Mouse (Mus musculus) adrenal gland, adult 2 months (tissue): Measurements from ENCODE around the gene Fam172a. TPM values are rescaled to one million over a fixed set of nuclear protein-coding genes. Genes with fewer than 3 reads are reported as not detected.

ENCODE experiments used
- DNase-seq: peaks from one replicate; pipeline ENCODE4 v3.0.0; 2021
- polyA plus RNA-seq: library from polyadenylated mRNA; depleted of rRNA; stranded (reverse); fragments of >200 nt; gene quantifications from 2 replicates; pipeline ENCODE4 v1.2.3, GENCODE M21; 2012
- total RNA-seq, 2 experiments: library from RNA; stranded (reverse); gene quantifications; 2 replicates each; pipeline ENCODE4 v1.2.3; 2021

Gene Fam172a
- total and polyA plus RNA-seq, 3 experiments: 20.4 to 22.2 (median 20.7) TPM

DNA sequence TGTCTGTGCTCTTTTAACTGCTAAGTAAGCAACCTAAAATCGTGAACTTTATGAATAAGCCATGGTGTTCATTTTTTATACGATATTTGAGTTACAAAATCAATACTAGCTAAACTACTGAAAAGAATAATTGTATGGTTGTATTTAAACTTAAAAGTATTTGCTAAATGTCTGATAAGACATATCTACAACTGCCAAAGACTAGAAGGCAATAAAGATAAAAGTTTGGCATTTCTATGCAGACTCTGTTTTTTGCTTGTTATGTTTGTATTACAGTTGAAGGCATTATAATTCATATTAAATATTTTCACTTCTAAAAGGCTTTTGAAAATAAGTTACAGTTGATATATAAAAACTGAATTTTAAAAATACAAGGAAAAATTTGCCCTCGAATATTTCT, 274.4 kb downstream of the Fam172a start:
- DNase-seq: no peak

DNA sequence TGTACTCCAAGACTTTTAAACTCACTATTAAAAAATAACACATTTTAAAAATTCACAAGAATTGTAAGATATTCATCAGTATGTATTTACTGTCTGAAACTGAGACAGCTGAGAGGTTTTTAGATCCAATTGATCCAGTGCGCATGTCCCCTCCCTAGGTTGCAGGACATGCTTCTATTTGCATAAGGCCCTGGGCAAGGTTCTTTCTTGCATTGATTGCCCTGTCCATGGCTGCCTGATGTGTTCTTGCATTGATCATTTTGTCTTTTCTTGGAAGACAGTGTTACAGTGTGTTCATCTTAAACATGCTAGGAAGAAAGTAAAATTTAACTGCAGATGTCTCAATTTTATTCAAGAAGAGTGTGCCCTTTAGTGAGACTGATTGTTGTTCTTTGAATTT, 275.3 kb downstream of the Fam172a start:
- no peak for DNase-seq

DNA sequence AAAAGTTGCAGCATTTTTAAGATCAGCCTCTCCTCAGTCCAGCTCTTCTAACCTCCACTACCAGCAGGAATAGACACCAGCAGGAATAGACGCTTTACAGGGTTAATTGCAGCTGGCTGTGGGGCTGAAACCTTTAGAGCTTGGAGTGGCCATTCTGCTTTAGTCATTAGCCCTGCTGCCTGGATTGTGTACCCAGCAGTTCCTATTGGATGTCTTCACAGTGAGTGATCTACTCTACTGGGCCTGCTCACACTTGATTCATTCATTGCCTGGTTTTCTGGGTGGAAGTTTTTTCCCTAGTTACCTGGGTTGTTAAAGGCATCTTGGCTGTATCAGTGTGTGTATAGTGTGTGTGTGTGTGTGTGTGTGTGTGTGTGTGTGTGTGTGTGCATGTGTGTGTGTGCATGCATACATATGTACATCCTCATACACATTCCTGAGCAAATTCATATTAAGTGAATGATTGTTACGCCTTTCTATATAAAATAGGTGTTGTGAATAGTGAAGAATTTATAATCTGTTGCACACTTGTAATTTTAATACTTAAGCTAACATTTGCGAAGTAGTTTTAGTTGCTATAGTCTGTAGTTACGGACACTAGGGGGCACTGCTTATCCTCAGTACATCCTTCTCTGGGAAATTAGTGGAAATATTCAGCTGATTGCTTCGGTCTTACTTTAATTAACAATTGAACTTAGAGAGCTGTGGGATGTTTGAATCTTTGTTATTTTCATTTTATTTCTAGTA, 280.4 kb downstream of the Fam172a start:
- DNase-seq: peak; percentile 33

DNA sequence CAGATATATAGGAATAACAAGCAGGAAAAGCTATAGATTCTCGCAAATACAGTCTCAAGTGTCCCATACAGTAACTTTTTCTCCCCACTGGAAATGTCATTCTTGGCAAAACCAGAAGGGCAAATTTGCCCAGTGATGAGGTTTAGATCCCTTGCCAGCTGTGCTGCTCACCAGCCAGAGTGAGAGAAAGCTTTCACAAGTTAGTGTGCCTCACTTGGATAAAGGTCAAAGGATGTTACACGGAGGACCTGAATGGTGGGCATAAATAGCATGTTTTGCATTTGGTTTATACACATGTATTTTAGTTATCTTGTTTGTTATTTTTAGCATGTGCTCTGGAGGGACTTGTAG, 281.0 kb downstream of the Fam172a start:
- peak; percentile 9 for DNase-seq

DNA sequence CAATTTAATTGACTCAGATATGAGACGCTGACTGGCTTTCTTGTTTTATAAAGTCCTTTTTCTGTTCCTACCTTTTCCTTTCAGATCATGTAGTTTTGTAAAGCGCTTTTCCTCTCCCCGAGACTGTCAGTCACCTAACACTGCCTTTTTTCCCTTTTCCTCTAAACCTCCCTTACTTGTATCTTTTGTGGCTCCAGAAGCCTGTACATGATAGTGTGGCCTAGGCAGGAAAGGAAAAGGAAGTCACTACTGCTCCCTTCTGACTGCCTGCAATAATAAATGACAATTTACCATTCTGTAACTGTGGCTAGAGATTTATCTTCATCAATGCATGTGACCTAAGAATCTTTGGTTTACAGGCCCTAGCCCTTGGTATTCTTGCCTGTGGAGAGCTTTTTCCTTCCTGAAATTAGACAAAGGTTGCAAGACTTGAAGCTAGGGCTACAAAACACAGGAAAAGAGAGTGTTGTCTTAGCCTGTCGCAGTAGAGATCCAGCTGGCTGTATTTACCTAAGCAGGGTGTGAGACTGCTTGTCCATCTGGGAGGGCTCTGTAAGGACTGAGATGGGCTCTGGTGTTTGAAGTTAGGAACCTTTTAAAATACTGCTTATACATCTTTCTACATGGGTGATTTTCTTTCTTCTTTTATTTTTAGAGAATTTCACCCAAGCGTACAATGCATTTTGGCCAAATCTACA, 289.5 kb downstream of the Fam172a start:
- DNase-seq: no peak

DNA sequence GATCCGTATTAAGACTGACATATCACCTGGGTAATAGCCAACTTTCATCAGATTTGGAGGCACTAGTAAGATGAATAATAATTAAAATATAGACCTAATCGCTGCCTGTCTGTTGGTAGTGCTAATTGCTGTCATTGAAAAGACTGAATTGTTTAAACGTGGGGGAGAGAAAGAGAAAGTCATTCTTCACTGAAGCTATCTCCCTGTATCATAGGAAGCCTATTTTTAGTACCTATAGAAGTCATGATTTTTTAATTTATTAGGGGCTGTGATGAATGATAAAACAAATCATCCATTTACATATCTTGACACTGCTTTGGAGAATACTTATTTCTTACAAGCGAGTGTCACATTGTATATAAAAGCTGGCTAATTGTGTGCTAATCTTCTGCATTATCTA, 302.8 kb downstream of the Fam172a start:
- no peak for DNase-seq

DNA sequence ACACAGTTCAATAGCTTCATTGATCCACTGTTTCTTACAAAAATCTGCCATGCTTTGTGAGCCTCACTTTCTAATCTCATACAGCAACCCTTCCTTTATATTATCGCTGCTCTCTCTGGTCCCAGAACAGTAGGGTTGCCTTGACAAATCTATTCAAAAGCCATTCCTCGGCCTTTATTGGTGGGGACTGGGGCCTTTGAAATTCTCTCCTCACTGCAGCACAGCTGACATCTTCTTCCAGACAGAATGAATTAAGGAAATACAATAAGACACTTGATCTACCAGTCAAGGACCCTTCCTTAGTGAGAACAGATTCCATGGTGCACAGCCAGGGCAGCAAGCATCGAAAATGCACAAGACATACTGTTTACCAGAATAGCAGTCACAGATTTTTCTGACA, 303.5 kb downstream of the Fam172a start:
- DNase-seq: no peak

DNA sequence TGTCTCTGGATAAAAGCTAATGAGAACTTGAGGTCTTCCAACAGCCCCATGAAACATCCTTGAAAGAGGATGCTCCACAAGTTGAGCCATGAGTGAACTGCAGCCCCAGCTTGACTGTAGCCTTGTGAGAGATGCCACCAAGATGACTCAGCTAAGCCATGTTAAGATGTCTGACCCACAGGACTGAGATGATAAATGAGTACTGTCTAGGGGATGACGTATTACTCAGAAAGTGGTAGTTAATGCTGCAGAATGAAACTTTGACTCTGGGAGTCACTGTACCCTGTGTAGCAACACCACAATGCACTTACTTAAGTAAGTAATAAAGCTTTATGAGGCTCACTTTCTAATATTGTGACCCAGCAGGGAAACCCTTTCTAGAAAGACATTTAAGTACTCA, 308.3 kb downstream of the Fam172a start:
- DNase-seq: peak; percentile 41

DNA sequence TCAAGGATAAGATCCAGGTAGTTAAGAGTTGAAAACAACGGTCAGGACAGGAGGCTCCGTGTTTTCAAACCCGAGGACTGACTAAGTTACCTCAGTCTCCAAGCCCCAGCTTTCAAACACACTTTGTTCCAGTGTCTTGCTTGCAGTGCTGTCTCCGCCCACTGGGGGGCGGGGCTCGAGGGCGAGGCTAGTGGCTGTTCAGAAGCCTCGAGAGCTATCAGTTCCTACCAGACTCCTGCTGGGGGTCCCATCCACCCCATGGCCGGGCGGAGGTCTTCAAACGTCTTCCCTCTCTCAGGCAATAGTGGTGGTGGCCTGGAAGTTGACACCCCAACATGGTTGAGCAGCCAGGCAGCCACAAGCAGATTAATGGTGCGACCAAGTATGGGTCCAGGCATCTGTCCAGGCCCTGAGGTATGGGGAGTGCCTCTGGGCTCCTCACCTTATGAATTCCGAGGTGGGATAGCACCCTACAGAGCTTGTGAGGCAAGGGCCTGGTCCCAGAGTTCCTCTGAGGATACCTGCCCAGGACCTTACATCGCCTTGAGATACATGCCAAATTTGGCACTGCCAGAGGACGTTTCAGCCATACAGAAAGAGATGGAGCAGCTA, 323.0 kb downstream of the Fam172a start, which contains the start of gene Pou5f2:
Pou5f2 (plus strand) TSS at position 220 of the 612 bp plus-strand sequence.
- DNase-seq: no peak

DNA sequence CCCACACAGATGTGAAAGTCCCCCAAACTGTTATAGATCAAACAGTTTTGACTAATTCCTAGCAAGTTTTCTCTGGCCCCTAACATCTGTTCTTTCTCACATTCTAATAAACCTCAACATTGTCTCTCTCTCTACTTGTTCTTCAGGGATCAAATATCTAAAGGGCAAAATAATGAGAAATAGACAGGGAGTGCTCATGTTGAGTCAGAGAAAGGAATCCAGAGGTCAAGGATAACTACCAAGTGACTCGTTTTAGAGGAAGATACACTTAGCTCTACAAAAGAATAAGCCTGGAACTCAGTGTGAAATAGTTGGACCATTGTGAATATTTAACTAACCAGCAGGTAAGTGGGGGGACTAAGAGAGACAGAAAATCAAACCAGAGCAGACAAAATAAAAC, 331.0 kb downstream of the Fam172a start:
- DNase-seq: peak; percentile 21

DNA sequence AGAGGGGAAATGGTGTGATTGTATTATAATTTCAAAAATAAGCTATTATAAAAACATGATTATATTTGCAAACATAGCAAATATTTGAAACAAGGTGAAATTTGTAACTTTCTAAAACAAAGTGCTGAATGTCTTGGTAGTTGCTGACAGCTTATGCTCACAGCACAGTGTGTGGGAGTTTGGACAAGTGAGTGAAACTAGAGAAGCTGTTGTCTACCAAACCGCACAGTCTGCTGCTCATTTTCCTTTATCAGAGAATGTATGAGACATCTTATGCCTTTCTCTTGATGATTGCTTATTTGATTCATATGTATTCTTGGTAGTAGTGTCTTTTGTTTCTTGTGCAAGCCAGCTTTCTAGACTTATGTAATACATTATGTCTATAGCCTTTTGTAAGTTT, 335.4 kb downstream of the Fam172a start:
- DNase-seq: no peak

DNA sequence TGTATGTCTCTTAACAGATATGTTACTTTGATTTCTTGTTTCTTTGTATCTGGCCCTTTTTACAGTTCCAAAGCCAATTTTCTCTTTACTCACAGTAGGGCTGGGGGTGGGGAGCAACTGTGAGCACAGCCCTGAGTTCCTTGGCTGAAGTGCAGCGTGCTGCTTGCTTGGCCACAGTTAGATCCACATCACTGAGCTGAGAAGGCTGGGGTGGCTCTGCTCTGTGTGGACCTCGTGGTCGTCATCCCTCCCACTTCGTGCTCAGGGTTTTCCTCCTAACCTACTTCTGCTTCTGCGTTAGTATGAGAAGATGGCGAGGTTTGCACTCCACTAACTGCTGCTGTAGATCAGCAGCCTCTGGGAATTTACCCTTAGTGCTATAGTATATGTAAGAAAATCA, 341.4 kb downstream of the Fam172a start:
- no peak for DNase-seq

DNA sequence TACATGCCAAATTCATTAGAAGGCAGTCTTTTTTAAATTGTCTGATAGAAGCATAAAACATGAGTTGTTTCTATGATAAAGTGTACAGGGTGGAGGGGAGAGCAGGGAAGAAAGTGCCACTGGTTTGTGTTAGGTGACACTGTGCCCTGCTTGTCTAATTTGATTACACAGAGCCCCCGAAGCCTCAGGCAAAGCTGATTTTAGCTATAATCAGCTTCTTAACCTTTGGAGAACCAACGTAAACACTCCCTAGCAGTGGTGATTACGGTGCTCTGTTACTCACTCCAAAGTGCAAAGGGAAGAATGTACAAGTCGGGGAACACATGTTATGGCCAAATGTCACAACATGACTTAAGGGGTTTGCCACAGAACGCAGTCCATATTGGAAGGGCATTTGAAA, 343.3 kb downstream of the Fam172a start:
- no peak for DNase-seq

DNA sequence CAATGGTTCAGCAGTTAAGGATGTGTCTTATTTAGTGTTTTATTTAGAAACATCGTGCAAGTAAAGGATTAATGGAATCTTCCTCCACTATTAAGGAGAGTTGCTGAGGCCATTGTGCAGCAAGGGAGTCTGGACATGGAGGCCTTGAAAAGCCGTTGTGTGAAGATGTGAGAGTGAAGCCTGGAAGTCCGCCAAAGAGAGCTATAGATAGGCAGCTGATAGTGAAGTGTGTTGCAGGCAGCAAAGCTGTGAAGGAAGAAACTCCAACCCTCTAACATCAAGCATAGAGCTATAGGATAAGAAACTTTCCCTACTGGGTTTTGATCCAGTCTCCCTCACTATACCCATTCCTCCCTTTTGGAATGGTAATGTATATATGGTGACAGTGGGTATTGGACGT, 385.9 kb downstream of the Fam172a start:
- no peak for DNase-seq

DNA sequence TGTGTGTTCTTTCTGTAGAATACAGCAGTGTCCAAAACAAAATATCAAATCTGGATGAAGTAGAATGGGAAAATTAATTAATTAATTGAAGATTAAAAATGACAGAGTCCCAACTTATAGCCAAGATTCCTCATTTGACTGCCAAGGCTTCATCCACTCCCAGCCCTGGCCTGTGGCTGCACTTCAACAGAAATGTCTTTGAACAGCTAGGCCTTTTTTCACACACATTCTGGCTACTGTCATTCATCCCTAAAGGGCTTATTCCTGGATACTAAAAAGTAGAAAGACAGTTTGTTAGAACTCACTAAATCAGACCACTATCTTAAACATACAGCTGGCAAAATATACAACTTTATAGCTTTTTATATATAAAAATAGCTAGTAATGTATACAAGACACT, 388.9 kb downstream of the Fam172a start:
- DNase-seq: no peak

DNA sequence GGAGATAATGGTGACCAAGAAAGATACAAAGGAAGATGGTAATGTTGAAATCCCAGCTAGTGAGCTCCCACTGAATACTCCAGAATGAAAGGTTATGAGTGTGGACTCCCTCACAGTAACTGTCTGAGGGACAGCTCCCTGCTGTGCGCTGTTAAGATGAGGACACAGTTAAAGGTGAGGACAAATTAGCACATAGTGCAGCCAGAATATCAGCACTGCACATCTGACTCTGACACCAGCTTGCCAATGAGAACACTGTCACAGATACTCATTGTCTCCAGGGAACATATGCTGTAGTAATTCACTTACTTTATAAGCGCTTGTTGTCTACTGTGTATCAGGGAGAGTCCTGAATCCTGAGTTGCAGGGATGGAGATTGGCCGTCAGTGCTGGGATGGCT, 390.1 kb downstream of the Fam172a start:
- DNase-seq: no peak

DNA sequence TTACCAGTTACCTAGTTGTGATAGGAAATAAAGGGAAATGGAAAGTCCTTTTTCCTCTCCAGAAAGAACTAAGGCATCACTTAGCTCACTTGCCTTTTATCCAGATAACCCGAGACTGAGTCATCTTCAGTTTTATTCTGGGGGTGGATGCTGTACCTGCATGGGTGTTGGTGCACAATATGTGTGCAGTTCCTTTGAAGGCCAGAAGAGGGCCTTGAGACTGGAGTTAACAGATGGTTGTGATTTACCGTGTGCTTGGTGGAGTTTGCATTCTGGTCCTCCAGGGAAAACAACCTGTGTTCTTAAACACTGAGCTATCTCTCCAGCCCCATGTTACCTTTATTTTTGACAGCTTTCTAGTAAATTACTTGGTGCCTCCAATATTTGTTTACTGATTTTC, 392.5 kb downstream of the Fam172a start:
- no peak for DNase-seq

DNA sequence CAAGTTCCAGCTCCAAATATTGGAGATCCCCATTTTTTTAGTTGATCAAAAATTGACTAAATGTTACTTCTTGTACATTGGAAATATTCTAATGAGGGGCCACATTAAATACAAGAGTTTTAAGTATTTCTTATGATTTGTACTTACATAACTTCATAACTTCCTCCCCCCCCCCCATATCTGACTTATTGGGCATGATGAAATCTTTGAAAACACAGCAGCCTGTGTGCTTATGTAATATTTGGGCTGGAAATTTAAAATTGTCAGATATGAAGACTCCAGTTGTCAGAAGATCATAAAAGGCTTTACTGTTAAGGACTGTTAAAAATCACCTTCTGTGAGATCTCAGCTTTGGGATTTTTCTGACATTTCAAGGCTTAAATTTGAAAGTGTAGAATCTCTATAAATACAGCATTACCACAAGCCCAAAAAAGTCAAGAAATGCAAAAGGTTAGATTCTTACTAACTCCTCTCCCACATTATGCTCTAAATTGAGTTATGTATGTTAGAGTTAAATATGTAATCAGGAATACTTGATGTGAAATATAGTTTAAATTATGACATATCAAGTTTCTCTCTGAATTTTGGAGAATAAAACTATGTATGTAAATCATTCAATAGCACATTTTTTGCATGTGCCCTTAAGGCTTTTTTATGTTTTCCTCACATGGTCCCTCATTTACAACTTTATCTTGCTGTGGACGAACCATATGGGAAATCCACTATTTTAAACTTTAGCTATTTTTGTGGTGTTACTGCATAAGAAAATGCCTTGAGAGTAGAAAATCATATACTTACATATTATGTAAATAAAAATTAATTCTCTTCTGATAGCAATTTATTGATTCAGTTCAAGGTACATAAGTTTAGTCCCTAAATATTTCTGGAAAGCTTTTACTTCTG, 393.5 kb downstream of the Fam172a start:
- no peak for DNase-seq

DNA sequence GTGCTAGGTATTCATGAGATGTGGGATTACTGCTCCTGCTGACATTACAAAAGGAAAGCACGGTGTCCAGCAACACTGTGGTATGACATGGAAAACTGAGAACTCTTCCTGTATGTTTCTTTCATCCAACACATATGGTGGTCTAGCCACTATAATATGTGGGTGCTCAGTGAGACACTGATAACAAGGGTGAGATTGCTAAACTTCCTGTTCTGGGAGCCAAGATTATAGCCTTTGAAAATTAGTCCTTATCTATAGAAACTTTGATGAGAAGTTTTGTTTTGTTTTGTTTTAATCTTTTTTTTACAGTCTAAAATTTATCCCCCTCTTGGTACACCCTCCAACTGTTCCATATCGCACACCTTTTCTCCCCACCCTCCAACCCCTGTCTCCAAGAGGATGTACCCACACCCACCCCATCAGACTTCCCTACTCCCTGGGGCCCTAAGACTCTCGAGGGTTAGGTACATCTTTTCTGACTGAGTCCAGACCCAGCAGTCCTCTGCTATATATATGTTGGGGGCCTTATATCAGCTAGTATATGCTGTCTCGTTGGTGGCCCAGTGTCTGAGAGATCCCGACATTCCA, 397.1 kb downstream of the Fam172a start:
- DNase-seq: no peak

DNA sequence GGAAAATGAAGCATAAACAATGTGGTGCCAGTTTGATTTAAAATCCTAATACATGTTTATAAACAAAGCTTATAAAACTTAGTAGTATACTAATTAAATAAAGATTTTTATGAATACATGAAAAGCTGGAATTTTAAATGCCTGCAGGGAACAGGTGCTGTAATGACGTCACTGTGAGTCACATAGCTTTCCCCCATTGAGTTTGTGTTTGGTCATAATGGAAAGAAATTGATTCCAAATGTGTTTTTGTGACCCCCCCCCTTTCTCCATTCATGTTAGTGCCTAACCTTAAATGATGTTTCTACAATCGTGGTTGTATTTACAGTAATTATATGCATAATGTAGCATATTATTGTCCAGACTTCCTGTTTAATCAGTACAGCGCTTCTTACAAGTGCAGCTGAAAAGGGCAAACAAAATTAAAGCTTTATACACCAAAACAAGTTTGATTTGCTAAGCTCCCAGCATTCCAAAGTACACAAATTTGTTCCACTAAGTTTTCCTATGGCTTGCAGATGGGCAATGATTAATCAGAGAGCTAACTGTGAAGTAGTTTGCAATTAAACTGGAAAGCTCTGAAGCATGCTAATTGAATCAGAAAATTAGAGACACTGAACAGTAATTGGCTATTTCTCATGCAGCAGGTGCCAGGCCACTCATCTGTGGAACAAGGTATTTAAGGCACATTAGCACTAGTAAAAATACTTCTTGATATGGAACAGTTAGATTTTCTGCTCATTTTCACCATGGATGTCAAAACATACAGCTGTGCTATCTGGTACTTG, 398.1 kb downstream of the Fam172a start:
- DNase-seq: no peak

DNA sequence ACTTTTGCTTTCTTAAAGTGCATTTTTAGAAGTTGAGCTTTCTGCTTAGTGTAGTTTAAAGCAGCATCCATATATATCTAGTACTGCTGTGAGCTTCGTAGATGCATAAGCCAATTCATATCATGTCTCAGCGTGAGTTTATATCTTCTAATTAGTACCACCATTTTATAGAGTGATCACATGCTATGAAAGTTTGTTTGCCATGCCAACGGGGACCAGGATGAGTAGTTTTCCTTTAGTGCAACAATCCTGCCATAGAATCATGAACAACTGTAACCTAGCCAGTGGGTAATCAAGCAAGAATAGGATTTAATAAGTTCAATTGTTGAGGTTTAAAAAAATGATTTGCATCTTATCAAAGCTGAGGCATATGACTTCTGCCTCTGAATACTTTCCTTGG, 398.8 kb downstream of the Fam172a start:
- DNase-seq: no peak
